Mouse (Mus musculus) heart, adult 18-20 months (tissue): ENCODE measurements around the gene Nexn. TPM values are rescaled to one million over a fixed set of nuclear protein-coding genes. Genes with fewer than 3 reads are reported as not detected.

Experiments used
- DNase-seq, 2 experiments: peaks; one replicate each; pipeline ENCODE4 v3.0.0; 2021 to 2022; ENCODE audit warnings: mixed read lengths in 1 of 2
- total RNA-seq, 2 experiments: library from RNA; stranded (reverse); gene quantifications; 2 replicates each; pipeline ENCODE4 v1.2.3; 2021

Nexn gene
- total RNA-seq, 2 experiments from 2014 or later: 321 to 331 TPM

- DNase-seq: no peak
Observed at GRCm38 (mm10) chr3:152235805-152236204, 30.3 kb downstream of the Nexn start.

GRCm38 (mm10) chr3:152235238-152235637 lies 30.9 kb downstream of the Nexn start:
- no peak for DNase-seq

GRCm38 (mm10) chr3:152231333-152232100 lies 34.6 kb downstream of the Nexn start:
- DNase-seq: no peak

GRCm38 (mm10) chr3:152229271-152229670 lies 36.9 kb downstream of the Nexn start:
- no peak for DNase-seq

GRCm38 (mm10) chr3:152228843-152229242 lies 37.3 kb downstream of the Nexn start:
- no peak for DNase-seq

- no peak for DNase-seq
Observed at GRCm38 (mm10) chr3:152225906-152226305, 40.2 kb downstream of the Nexn start.

DNA sequence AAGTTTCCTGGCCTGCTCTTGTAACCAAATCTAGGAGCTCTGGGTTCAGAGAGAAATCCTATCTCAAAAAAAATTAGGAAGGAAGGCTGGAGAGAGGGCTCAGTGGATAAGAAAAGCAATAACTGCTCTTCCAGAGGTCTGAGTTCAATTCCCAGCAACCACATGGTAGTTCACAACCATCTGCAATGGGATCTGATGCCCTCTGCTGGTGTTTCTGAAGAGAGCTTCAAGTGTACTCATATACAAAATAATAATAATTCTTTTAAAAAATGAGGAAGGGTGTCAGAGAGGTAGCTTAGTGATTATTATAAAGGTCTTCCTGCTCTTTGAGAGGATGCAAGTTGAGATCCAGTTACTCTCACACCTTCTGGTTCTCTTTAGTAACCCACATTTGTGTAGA lies 41.2 kb downstream of the Nexn start:
- DNase-seq: no peak

DNA sequence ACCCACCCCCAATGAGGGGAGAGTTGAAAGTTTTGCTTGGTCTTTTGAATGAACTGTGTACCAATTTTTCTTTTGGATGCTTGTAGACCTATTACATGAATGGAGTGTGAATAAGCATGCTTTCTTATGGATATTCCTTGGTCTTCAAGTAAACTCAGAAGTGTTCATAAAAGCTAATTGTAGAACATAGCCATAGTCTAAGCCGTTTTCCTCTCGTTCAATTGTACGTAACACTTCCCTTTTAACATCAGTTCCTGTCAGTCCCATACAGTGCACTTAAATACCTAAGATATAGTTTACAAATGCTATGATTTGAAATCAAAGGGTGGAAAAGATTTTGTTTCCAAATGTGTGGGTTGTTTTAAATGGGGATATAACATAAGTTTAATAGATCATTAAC lies 52.7 kb downstream of the Nexn start:
- no peak for DNase-seq

GRCm38 (mm10) chr3:152211731-152212279 lies 54.3 kb downstream of the Nexn start:
- no peak for DNase-seq

GRCm38 (mm10) chr3:152210728-152211391 lies 55.3 kb downstream of the Nexn start:
- peak; percentile 72 to 76 for DNase-seq

DNA sequence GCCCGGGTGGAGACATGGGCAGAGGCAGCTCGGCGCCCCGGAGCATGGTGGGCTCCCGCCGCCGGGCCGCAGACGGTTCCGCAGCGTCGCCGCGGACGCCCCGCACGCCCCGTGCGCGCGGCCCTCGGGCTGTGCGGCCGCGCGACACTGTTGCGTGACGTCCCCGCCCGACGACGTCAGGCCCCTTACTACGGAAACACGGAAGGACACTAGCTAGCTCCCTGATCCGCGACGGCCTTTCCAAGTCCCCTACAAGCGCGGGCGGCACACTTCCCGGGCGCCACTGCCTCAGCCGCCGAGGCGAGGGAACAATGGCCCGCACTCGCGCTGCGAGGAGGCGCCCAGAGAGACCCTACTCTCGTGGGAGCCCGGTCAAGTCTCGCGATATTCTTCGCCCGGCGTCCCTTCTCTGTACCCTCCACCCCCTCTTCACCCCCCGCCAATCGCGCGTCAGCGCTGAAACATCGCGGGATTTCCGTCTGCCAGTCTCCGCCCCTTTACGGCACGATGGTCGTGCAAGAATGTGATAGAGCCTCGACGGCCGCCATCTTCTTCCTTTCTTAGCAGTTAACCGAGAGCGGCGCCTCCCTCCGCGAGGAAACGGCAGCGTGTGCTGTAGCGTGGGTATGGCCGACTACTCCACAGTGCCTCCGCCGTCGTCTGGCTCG lies 56.0 kb downstream of the Nexn start, which contains the start of the genes Dnajb4 and Fubp1:
Dnajb4 (minus strand) TSS at position 336 of the 668 bp plus-strand sequence.
Fubp1 (plus strand) TSS at position 456 of the 668 bp plus-strand sequence.
- peak; percentile 100 for DNase-seq

DNA sequence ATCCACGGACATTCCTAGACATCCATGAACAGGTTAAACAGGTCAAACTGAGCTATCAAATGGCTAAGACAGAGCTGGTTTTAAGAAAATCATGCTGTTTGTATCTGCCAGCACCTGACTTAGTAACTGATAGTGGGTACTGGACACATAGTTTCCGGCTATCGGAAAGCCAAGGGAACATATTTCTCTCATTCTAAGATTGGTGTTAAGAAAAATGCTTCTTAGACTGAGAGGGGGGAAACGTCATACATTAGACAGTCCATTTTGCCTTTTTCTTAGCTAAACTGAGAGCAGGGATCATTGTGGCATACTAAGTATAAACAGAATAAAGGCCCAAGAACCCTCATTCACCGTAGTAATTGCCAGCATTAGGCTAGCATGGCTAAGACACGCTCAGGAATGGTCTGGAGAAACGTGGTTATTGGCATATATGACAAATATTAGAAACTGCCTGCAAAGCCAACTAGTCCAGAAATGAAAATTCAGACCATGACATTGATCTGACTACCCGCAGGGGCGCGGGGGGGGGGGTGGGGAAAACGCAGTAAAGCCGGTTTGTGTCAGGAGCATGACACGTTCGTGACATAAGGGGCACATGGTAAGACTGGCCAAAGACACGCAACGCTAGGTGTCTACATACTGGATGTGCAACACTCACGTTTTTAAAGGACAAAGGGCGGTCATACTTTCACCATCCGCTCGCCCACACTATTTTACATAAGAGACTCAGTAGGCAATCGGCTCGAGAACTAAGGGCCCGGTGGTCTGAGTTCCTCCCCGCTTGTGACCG lies 56.8 kb downstream of the Nexn start:
- DNase-seq: peak; percentile 51 to 71

GRCm38 (mm10) chr3:152208096-152208885 lies 57.9 kb downstream of the Nexn start:
- no peak for DNase-seq

GRCm38 (mm10) chr3:152207156-152207555 lies 59.0 kb downstream of the Nexn start:
- DNase-seq: no peak

DNA sequence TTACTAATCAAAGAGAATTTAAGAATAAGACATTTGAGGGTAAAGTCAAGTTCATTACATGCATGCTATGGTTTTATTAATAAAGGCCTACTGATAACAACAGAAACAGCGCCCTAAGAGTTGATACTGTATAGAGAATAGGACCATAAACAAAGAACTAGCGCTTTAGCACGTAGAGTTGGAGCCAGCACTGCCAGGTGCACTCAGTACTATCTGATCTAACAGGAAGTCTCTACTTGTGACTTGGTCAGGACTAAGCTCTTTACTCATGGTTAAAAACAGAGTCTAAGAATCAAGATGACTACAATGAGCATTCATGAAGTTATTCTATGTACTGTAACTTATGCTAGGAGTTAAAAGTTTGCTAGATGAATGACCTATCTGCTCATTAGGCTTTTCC lies 61.6 kb downstream of the Nexn start:
- DNase-seq: no peak

DNA sequence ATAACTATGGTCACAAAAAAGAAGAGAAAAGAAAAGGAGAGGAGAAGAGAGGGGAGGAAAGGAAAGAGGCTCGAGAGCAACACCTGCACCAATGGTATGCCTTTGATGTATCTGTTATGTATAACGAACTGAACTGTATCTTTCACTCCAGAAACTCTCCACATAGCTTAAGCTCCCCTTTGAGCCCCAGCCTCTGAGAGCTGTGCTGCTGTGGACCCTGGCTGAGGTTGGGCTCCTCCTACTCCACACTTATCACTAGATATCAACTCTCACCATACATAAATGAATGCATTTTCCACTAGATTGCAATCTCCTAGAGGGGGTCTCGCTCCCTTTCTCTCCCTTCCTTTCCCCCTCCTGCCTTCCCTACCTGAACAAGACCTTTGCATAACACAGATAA lies 62.2 kb downstream of the Nexn start:
- no peak for DNase-seq

DNA sequence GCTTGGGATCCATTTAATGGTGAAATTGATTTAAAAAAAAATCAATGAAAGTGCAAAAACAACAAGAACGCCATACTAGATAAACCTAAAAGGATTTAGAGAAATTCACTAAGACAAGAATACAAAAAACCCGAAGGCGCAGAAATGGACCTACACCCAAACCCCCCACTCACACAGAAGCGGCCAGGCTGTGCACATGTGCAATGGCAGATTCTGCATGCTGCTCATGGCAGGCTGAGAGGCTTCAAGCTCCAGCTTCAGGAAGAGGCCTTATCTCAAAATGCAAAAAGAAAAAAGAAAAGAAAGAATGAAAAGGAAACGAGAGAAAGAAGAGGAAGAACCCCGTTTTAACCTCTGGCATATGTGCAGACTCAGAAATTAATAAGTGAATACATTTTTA lies 62.7 kb downstream of the Nexn start:
- no peak for DNase-seq

DNA sequence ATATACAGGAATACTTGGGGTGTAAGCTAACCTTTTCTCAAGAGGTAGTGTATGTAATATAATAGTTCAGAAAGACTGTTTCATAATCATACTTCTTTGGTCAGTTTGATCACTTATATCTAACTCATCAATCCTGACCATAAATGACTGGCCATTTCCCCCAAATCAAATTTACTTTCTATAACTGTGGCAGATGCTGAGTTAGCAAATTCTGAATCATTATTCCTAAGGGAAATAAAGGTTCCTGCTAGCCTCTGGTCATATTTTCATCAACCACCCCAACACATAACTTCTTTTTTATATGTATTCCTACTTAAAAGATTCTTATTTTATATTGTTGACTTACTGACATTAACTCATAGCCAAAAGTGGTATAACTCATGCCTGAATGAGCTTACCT lies 63.2 kb downstream of the Nexn start:
- DNase-seq: no peak

DNA sequence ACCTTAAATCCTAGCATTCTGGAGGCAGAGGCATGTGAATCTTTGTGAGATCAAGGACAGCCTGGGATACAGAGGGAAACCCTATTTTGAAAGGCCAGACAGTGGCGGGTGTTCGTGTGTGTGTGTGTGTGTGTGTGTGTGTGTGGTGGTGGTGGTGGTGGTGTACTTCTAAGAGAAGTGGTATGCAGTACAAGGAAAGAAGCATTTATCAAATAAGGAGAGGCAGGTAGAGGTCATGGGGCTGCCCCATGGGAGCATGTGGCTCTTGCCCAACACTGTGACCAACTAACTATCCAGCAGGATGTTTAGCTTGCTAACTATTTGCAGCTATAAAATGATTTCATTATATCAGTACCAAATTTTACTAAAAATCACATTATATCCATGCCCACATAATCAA lies 64.5 kb downstream of the Nexn start:
- DNase-seq: no peak

GRCm38 (mm10) chr3:152201181-152201580 lies 65.0 kb downstream of the Nexn start:
- DNase-seq: no peak

DNA sequence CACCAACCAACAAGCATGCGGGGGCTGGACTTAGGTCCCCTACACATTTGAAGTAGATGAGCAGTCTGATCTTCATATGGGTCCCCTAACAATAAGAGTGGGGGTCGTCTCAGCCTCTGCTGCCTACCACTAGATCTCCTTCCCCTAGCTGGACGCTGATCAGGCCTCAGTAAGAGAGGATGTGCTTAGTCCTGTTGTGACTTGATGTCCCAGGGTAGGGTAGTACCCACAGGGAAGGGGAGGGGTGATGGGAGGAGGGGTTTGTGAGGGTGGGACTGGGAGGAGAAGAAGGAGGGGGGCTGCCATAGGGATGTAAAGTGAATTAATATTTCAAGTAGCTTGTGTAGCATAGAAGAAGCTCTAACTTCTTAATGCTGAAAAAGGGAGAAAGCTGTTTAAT lies 67.0 kb downstream of the Nexn start:
- DNase-seq: no peak
